Mouse (Mus musculus): Measurements from ENCODE around the gene Wdr35. TPM values are rescaled to one million over a fixed set of nuclear protein-coding genes. Genes with fewer than 3 reads are reported as not detected.
"Not testable (repeated sequence)": the region's sequence is repeated elsewhere in the genome, so short reads cannot be mapped to it uniquely, and the experiment has no call there.

The Wdr35 gene
- polyA plus RNA-seq, 1 experiment, result 0.01 TPM

DNA sequence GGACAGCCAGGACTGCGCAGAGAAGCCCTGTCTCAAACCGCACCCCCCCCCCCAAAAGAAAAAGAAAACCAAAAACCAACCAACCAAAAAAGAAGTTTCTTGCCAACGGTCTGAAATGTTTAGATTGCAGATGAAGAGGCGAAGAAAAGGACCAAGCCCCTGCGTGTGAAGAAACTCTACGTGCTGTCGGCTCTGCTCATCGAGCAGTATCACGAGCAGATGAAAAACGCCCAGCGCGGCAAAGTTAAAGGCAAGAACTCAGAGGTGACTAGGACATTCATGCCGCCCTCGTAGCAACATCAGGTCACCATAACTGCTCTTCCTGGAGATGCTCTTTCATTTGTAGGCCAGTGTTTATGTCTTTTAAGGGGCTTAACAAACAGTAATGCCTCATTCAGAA is 50.4 kb downstream of the Wdr35 start:
- no peaks in the 10 kb centered on the region for H3K27me3 ChIP-seq (ENCODE audit: control insufficient read depth)
- no peak for TF ChIP-seq TAL1 (IDR thresholded peaks at IDR 0.05; ENCODE audit: low read length)
- no peak for TF ChIP-seq GATA1 (IDR thresholded peaks at IDR 0.05; ENCODE audit: low read length)
- no peaks in the 10 kb centered on the region for H3K4me1 ChIP-seq (ENCODE audit: control insufficient read depth)
- no peaks in the 10 kb centered on the region for H3K36me3 ChIP-seq (ENCODE audit: control insufficient read depth)
- H3K9me3 ChIP-seq (ENCODE audit: control insufficient read depth, low read length), result no peaks in the 10 kb centered on the region
- H3K4me3 ChIP-seq (replicated peaks), result no peak overlapping the region

DNA sequence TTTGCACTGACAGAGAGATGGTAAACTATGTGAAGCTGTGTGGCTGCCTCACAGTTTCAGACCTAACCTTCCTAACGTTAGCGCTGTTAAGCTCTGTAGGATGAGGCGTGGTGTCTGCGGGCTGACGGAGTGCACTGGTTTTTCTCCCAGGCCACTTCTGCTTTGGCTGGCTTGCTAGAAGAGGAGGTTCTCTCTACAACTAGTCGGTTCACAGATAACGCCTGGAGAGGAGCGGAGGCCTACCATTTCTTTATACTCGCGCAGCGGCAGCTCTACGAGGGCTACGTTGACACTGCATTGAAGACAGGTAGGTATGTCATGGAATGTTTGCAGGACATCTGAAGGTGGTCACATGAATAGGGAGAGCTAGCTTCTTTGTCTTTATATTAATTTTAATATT is 51.0 kb downstream of the Wdr35 start:
- TF ChIP-seq TAL1 (IDR thresholded peaks at IDR 0.05; ENCODE audit: low read length) (no peak), GATA1 (IDR thresholded peaks at IDR 0.05; ENCODE audit: low read length) (no peak)
- H3K4me3 ChIP-seq (replicated peaks), result no peak overlapping the region
- H3K9me3 ChIP-seq (ENCODE audit: control insufficient read depth, low read length), result no peaks in the 10 kb centered on the region
- H3K4me1 ChIP-seq (ENCODE audit: control insufficient read depth), result peaks cover under 1% of the 10 kb centered on the region
- H3K27me3 ChIP-seq (ENCODE audit: control insufficient read depth), result no peaks in the 10 kb centered on the region
- no peaks in the 10 kb centered on the region for H3K36me3 ChIP-seq (ENCODE audit: control insufficient read depth)

DNA sequence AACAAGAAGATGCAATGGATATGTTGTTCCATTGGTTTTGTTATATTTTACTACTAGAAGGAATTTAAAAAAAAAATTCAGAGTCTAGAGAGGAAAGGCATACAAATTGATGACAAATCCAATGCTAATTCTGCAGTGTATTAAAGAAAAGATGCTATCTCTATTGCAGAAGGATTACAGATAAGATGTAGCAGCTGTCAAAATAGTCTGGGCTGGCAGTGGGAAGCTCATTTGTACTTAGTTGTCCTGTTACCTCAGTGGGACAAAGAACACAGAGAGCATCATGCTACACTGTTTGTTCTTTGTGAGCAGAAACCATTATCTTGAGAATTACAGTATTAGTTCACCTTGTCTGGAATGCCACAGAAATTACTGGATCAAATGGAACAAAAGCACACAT is 53.2 kb downstream of the Wdr35 start:
- H3K4me3 ChIP-seq (replicated peaks), result no peak overlapping the region
- no peaks in the 10 kb centered on the region for H3K9me3 ChIP-seq (ENCODE audit: control insufficient read depth, low read length)

GRCm38 (mm10) chr12:9028816-9029215 is 55.1 kb downstream of the Wdr35 start:
- not testable (repeated sequence) for H3K27me3 ChIP-seq (ENCODE audit: control insufficient read depth); H3K4me3 ChIP-seq (replicated peaks); H3K36me3 ChIP-seq (ENCODE audit: control insufficient read depth); H3K9me3 ChIP-seq (ENCODE audit: control insufficient read depth, low read length)
- peaks cover 11% of the 10 kb centered on the region for H3K4me1 ChIP-seq (ENCODE audit: control insufficient read depth)

More for the DNA sequence above, 53.2 kb downstream of the Wdr35 start:
- Histone ChIP-seq H3K27me3 (ENCODE audit: control insufficient read depth) (no peaks in the 10 kb centered on the region), H3K36me3 (ENCODE audit: control insufficient read depth) (no peaks in the 10 kb centered on the region), H3K4me1 (ENCODE audit: control insufficient read depth) (peaks cover 11% of the 10 kb centered on the region)
- no peak for TF ChIP-seq GATA1 (IDR thresholded peaks at IDR 0.05; ENCODE audit: low read length)
- no peak for TF ChIP-seq TAL1 (IDR thresholded peaks at IDR 0.05; ENCODE audit: low read length)

DNA sequence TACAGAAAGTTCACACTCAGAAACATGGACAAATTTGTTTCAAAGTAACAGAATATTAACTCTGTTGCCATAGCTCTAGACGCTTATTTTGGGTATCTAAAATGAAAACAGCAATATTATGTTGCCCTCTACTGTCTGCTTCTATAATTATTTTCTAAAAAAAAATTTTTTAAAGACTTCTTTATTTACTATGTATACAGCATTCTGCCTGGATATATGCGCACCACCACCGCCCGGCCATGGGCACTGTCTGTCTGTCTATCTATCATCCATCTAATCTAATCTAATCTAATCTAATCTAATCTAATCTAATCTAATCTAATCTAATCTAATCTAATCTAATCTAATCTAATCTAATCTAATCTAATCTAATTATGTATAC is 55.8 kb downstream of the Wdr35 start:
- Histone ChIP-seq H3K4me1 (ENCODE audit: control insufficient read depth) (peaks cover 11% of the 10 kb centered on the region), H3K27me3 (ENCODE audit: control insufficient read depth) (no peaks in the 10 kb centered on the region), H3K36me3 (ENCODE audit: control insufficient read depth) (no peaks in the 10 kb centered on the region), H3K4me3 (replicated peaks) (peak overlapping the region; percentile 67), H3K9me3 (ENCODE audit: control insufficient read depth, low read length) (no peaks in the 10 kb centered on the region)
- TF ChIP-seq TAL1 (IDR thresholded peaks at IDR 0.05; ENCODE audit: low read length) (no peak), GATA1 (IDR thresholded peaks at IDR 0.05; ENCODE audit: low read length) (peak; percentile 86)

- H3K36me3 ChIP-seq (ENCODE audit: control insufficient read depth), result no peaks in the 10 kb centered on the region
- H3K27me3 ChIP-seq (ENCODE audit: control insufficient read depth), result no peaks in the 10 kb centered on the region
- no peaks in the 10 kb centered on the region for H3K9me3 ChIP-seq (ENCODE audit: control insufficient read depth, low read length)
- peaks cover 11% of the 10 kb centered on the region for H3K4me1 ChIP-seq (ENCODE audit: control insufficient read depth)
- no peak for TF ChIP-seq TAL1 (IDR thresholded peaks at IDR 0.05; ENCODE audit: low read length)
- TF ChIP-seq GATA1 (IDR thresholded peaks at IDR 0.05; ENCODE audit: low read length), result no peak; the same call in 1 of the 2 replicates
- peak within 1 kb of the TSS; percentile 67 for H3K4me3 ChIP-seq (replicated peaks)
Measured at GRCm38 (mm10) chr12:9029888-9030723, 56.4 kb downstream of the Wdr35 start, which contains the start of gene Ttc32. Gene Ttc32 (plus strand): TSS chr12:9029997.

- Histone ChIP-seq H3K4me3 (replicated peaks) (no peak overlapping the region), H3K36me3 (ENCODE audit: control insufficient read depth) (no peaks in the 10 kb centered on the region), H3K9me3 (ENCODE audit: control insufficient read depth, low read length) (no peaks in the 10 kb centered on the region), H3K27me3 (ENCODE audit: control insufficient read depth) (no peaks in the 10 kb centered on the region), H3K4me1 (ENCODE audit: control insufficient read depth) (peaks cover 11% of the 10 kb centered on the region)
- TF ChIP-seq GATA1 (IDR thresholded peaks at IDR 0.05; ENCODE audit: low read length) (no peak), TAL1 (IDR thresholded peaks at IDR 0.05; ENCODE audit: low read length) (no peak)
Measured at GRCm38 (mm10) chr12:9031166-9031565, 57.5 kb downstream of the Wdr35 start.

- Histone ChIP-seq H3K9me3 (ENCODE audit: control insufficient read depth, low read length) (no peaks in the 10 kb centered on the region), H3K36me3 (ENCODE audit: control insufficient read depth) (no peaks in the 10 kb centered on the region), H3K27me3 (ENCODE audit: control insufficient read depth) (no peaks in the 10 kb centered on the region), H3K4me1 (ENCODE audit: control insufficient read depth) (peaks cover 11% of the 10 kb centered on the region), H3K4me3 (replicated peaks) (no peak overlapping the region)
- TF ChIP-seq GATA1 (IDR thresholded peaks at IDR 0.05; ENCODE audit: low read length) (no peak), TAL1 (IDR thresholded peaks at IDR 0.05; ENCODE audit: low read length) (no peak)
Measured at GRCm38 (mm10) chr12:9033140-9033539, 59.4 kb downstream of the Wdr35 start.

GRCm38 (mm10) chr12:9036409-9036808 is 62.7 kb downstream of the Wdr35 start:
- Histone ChIP-seq H3K27me3 (ENCODE audit: control insufficient read depth) (no peaks in the 10 kb centered on the region), H3K9me3 (ENCODE audit: control insufficient read depth, low read length) (no peaks in the 10 kb centered on the region), H3K4me1 (ENCODE audit: control insufficient read depth) (no peaks in the 10 kb centered on the region), H3K36me3 (ENCODE audit: control insufficient read depth) (no peaks in the 10 kb centered on the region), H3K4me3 (replicated peaks) (no peak overlapping the region)
- no peak for TF ChIP-seq GATA1 (IDR thresholded peaks at IDR 0.05; ENCODE audit: low read length)
- TF ChIP-seq TAL1 (IDR thresholded peaks at IDR 0.05; ENCODE audit: low read length), result no peak
